Comparison of ENCODE assay signal across 9 mouse cellular contexts in the genomic region with DNA sequence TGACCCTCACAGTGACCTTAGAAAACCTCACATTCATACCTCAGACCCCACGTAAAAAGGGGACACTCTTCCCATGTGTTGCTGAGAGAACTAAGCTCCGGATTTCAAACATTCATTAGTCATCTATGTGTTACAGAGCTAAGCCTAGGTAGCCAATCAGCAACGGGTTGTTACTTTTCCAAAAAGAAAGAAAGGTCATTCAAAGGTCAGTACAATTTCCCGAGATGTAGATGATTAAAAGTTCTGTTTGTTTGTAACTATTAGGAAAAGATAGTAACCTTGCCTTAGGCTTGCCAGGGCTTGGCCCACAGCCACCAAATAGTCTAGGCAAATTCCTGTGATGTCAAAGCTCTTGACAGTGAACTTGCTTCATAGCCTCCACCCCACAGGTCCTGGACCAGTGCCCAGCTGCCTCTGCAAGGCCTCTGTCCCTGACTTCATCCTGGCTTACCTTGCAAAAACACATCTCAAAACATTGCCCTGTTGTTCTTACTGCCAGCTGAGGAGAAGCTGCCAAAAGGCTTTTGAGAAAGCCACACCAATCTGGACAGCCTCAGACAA.
DNase-seq lines count a peak whose midpoint lies in the region; ATAC-seq and TF ChIP-seq lines count a peak whose summit lies in the region.
"Had no signal": no experiment of that assay in that cellular context is flagged by ENCODE, and none has a peak within 500 bp of the region (broad histone marks: within the 10 kb centered on the region; RNA-seq: fewer than 3 reads in every experiment).

No protein-coding gene starts in this region.

- no peak overlapping the region for H3K4me2 ChIP-seq in kidney, embryonic 15.5 days
- H3K4me2 ChIP-seq in forebrain, postnatal 0 days (ENCODE audit: low read depth) = no peak overlapping the region

- no peak for TF ChIP-seq EP300 in MEL (IDR thresholded peaks at IDR 0.05; ENCODE audit: low read depth in 1 of 2, low read length in 2 of 2)

- no peaks in the 10 kb centered on the region for H3K27me3 ChIP-seq in MEL (ENCODE audit: control insufficient read depth in 1 of 2, insufficient read depth in 2 of 2, low read length in 2 of 2)
- no peaks in the 10 kb centered on the region for H3K27me3 ChIP-seq in kidney, embryonic 15.5 days
- H3K27me3 ChIP-seq in forebrain, postnatal 0 days (ENCODE audit: insufficient read depth, low read length) = no peaks in the 10 kb centered on the region

- H3K4me3 ChIP-seq in MEL (ENCODE audit: control insufficient read depth in 1 of 2, insufficient read depth in 1 of 2, low read depth in 2 of 2, low read length in 2 of 2) = no peak overlapping the region
- no peak overlapping the region for H3K4me3 ChIP-seq in kidney, embryonic 15.5 days (replicated peaks)
- H3K4me3 ChIP-seq in forebrain, postnatal 0 days (ENCODE audit: low read depth, low read length) = no peak overlapping the region

- TF ChIP-seq CTCF in MEL (IDR thresholded peaks at IDR 0.05 in 2 of 3, conservative IDR thresholded peaks at IDR 0.05 in 1 of 3; ENCODE audit: control insufficient read depth in 1 of 3, insufficient read depth in 1 of 3, low read depth in 2 of 3, low read length in 3 of 3, poor library complexity in 1 of 3, severe bottlenecking in 1 of 3) = no peak
- TF ChIP-seq CTCF in forebrain, postnatal 0 days (IDR thresholded peaks at IDR 0.05; ENCODE audit: low read depth) = no peak

- no peak for TF ChIP-seq RAD21 in MEL (IDR thresholded peaks at IDR 0.05; ENCODE audit: low read depth, low read length)

- ATAC-seq in kidney, embryonic 15.5 days (replicated peaks; ENCODE audit: low FRiP score) = 0 out of 2 replicates have a peak, but pooled peaks have one; percentile 22
- peak; percentile 71 for ATAC-seq in megakaryocyte-erythroid progenitor cell, adult 5-6 weeks (replicated peaks; ENCODE audit: low FRiP score, low TSS enrichment, poor library complexity, severe bottlenecking)
- ATAC-seq in forebrain, postnatal 0 days = no peak

- H3K4me1 ChIP-seq in MEL (ENCODE audit: control insufficient read depth in 1 of 2, insufficient read depth in 2 of 2, low read length in 2 of 2) = peaks cover 2 to 14% of the 10 kb centered on the region in 2 experiments; a peak in 3 of 4 replicates
- H3K4me1 ChIP-seq in kidney, embryonic 15.5 days = peaks cover 31% of the 10 kb centered on the region
- no peaks in the 10 kb centered on the region for H3K4me1 ChIP-seq in forebrain, postnatal 0 days (ENCODE audit: insufficient read depth)

- no peaks in the 10 kb centered on the region for H3K9me3 ChIP-seq in MEL (replicated peaks; ENCODE audit: insufficient read depth, low read length)
- no peaks in the 10 kb centered on the region for H3K9me3 ChIP-seq in kidney, embryonic 15.5 days (replicated peaks)
- no peaks in the 10 kb centered on the region for H3K9me3 ChIP-seq in forebrain, postnatal 0 days (ENCODE audit: low read length)

- H3K9ac ChIP-seq in MEL (ENCODE audit: control insufficient read depth, low read depth, low read length, poor library complexity, severe bottlenecking) = no peak overlapping the region
- H3K9ac ChIP-seq in kidney, embryonic 15.5 days = no peak overlapping the region
- H3K9ac ChIP-seq in forebrain, postnatal 0 days = no peak overlapping the region

- H3K36me3 ChIP-seq in MEL (ENCODE audit: control insufficient read depth in 1 of 2, insufficient read depth in 2 of 2, low read length in 2 of 2) = peaks cover 0 to 8% of the 10 kb centered on the region in 2 experiments; a peak in 2 of 4 replicates
- no peaks in the 10 kb centered on the region for H3K36me3 ChIP-seq in kidney, embryonic 15.5 days
- H3K36me3 ChIP-seq in forebrain, postnatal 0 days (ENCODE audit: insufficient read depth) = no peaks in the 10 kb centered on the region

- intact Hi-C loops in left cerebral cortex, postnatal 14 days (cut with DNase I) = loop anchor here (5.0 kb wide), 1 partner anchor 159 kb away; no protein-coding TSS in a partner anchor

- WGBS in kidney, embryonic 15.5 days = 37% methylated on average over 4 of the region's 4 CpGs
- 52% methylated on average over 4 of the region's 4 CpGs for WGBS in forebrain, postnatal 0 days

- no peak for TF ChIP-seq POLR2A in MEL (IDR thresholded peaks at IDR 0.05; ENCODE audit: control insufficient read depth in 1 of 2, insufficient read depth in 1 of 2, low read depth in 1 of 2, low read length in 2 of 2, poor library complexity in 1 of 2)

- no peak overlapping the region for H3K27ac ChIP-seq in MEL (ENCODE audit: control insufficient read depth, low read depth, low read length)
- H3K27ac ChIP-seq in kidney, embryonic 15.5 days = 0 out of 2 replicates have a peak overlapping the region, but pooled peaks have one; percentile 18
- H3K27ac ChIP-seq in forebrain, postnatal 0 days (ENCODE audit: low read depth, low read length) = no peak overlapping the region
- H3K27ac ChIP-seq: macrophage had no signal

- no peaks in the 10 kb centered on the region for H3K79me2 ChIP-seq in MEL (ENCODE audit: control insufficient read depth, insufficient read depth, low read length, poor library complexity)

- DNase-seq in MEL (ENCODE audit: low read depth, low spot score) = peak; percentile 55
- peak; percentile 96 for DNase-seq in adrenal gland, postnatal 14 days
- peak; percentile 89 for DNase-seq in gonadal fat pad, adult 2 months (ENCODE audit: low read depth)
- DNase-seq in forebrain, postnatal 0 days = no peak
- no peak for DNase-seq in thymus, postnatal 25 days
- no peak for DNase-seq in left cerebral cortex, postnatal 14 days (ENCODE audit: low spot score in 2 of 2)

TF ChIP-seq in MEL, 35 proteins besides CTCF, POLR2A, EP300 and RAD21:
- TF ChIP-seq SIN3A (IDR thresholded peaks at IDR 0.05; ENCODE audit: low read length) = no peak
- no peak for TF ChIP-seq NELFE (IDR thresholded peaks at IDR 0.05; ENCODE audit: low read depth, low read length)
- TF ChIP-seq ETS1 (IDR thresholded peaks at IDR 0.05; ENCODE audit: low read depth, low read length) = no peak
- TF ChIP-seq MXI1 (IDR thresholded peaks at IDR 0.05; ENCODE audit: low read depth, low read length) = no peak

Comparison
In these comparisons a context has a peak if more than half of its experiments do, and no peak if none do; other contexts are left out.
1. DNase-seq: peak in MEL (single experiment), adrenal gland, postnatal 14 days (single experiment) and gonadal fat pad, adult 2 months (single experiment); none in forebrain, postnatal 0 days (single experiment), thymus, postnatal 25 days (single experiment) and left cerebral cortex, postnatal 14 days (0 of 2).